Mouse (Mus musculus): ENCODE data around the gene Toe1.

The Toe1 gene

DNA sequence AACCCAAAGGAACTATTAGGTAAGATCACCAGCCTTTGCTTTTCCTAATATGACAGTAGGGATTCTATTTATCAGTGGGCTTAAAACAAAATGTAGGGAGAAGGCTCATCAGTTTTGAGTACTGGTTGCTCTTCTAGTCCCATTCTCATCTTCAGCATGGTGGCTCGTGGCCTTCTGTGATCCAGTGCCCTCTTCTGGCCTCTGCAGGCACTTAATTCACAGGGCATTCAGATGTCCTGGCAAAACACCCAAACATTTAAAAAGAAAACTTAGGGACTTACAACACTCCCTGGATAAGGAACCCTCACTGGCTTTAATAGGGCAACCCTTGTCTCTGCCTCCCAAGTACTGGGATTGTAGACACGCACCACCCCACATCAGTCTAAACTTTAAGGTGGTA is 13.2 kb downstream of the Toe1 start:
- no peak for DNase-seq (ENCODE audit: low spot score in 2 of 2)

DNA sequence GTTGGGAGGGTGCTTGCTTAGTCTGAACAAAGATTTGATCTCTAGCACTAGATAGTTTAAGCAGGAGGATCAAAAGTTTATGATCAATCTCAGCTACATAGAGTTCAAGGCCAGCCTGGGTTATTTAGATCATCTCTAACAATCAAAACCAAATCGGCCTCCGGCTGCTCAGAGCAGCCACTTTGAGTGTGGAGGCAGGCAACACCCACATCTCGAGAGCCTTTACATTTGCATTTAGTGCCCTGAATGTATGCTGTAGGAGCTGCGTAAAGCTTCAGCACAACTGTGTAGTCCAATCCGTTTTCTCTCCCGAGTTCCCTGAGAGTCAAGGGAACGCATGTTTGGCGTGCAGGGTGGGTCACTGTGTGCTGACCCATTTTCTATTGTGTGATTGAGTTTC is 15.0 kb downstream of the Toe1 start:
- no peak for DNase-seq (ENCODE audit: low spot score in 2 of 2)

DNA sequence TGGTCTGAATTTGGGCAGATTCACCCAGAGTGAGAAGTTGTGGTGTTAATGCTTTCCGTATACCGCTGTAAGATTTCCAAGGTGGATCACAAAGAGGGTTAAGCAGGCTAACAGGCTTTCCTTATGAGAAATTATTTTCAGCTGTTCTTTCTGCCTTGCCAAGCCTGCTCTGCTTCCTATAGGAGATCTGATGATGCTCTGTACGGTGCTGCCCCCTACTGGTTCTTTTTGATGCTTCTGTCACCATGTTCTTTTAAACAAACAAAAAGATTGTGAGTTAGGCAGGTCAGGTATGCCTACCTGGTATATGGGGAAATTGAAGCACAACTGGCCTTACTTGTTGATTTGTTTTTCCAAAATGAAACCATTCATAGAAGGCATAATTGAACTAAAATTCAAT is 18.5 kb downstream of the Toe1 start:
- DNase-seq (ENCODE audit: low spot score in 2 of 2): peak; percentile 61 to 80

DNA sequence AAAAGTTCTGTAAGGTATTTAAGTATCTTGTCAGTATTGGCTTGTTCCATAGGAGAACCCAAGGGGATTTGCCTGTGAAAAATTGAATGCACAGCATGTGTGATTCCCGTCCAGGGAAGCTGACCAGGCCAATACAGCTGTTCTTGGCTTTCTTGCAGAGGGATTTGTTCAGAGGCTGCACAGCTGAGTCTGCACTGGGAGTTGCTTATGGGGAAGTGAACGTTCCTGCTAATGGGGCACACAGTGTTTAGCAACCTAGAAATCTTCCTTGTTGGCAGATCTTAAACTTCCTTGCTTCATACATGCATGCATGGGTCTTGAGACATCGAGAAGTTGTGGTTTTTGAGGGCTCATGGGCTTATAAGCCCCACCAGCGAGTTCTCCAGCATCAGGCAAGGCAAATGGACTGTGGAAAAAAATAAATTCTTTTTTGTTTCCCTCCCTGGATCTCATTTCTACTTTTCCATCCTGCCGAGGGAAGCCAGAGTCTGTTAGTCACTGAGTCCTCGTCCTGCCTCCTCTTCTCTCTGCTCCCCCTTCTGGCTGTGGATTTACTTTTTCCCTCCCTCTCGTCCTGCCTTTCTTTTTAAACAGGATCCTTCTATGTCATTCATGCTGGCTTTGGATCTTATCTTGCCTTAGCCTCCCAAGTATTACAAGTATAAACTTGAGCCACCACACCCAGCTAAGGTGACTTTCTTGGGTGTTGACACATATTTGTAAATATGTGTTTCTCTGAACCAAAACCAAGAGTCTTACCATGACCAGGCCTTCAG is 19.3 kb downstream of the Toe1 start:
- DNase-seq (ENCODE audit: low spot score in 2 of 2): no peak

DNA sequence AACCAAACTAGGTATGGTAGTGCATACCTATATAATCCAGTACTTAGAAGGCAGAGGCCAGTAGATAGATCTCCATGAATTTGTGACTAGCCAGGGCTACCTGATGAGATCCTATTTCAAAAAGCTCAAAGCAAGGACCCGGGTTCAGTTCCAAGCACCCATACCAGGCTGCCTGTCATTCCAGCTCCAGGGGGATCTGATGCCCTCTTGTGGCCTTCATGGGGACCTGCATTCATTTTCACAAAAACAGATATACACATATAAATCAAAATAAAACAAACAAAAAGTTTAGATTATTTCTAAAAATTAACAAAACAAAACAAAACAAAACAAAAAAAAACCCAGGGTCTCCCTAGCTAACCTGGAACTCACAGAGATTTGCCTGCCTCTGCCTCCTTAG is 20.9 kb downstream of the Toe1 start:
- DNase-seq (ENCODE audit: low spot score in 2 of 2): no peak

DNA sequence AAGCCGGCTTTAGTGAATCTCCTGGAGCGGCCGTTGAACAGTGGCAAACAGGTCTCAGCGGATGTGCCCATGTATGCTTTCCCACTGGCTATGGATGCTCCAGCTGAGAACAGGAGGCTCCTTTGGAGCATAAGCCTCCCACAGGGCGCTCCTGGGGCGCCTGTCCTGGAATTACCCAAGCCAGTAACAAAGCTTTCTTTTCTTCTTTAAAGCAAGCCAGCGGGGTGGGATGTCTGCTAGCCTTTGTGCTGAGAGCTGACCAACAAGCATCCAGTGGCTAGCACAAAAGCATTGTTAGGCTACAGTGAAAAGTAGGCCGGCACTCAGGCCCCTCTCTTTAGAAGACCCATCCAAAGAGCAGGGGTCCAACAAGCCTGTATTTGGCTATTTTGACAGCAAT is 25.3 kb downstream of the Toe1 start:
- no peak for DNase-seq (ENCODE audit: low spot score in 2 of 2)

DNA sequence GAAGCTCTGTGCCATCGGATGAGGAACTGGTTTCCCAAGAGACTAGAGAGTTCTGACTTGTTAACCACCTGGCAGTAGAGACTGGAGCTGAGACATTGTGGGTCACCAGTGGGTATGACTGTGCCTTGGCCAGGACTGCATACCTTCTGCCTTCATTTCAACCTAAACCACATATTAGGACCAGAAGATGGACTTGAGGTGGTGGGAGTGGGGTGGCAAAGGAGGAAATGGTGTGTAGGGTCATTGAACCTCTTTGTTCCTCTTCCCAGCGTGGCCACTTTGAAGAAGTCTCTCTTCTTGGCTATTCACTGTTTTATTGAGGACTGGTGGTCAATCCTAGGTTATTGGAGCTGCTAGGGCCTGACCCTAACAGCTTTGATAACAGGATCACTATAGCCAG is 26.1 kb downstream of the Toe1 start:
- no peak for DNase-seq (ENCODE audit: low spot score in 2 of 2)

DNA sequence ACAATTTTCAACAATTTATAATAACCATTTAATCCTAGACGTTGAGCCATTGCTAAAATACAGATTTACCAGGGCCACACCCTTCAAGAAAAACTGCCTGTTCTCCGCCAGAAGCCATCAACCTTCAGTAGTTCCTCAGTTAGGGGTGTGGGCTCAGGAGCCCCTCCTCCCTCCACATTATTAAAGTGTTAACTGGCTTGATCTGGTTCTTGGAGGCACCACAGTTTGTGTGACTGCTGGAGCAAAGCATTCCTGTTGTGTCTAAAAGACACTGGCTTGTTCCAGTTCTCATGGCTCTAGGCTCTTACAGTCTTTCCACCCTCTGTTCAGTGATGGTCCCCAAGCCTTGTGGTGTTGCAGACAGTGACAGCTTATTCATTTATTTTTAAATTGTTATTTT is 26.9 kb downstream of the Toe1 start:
- no peak for DNase-seq (ENCODE audit: low spot score in 2 of 2)

DNA sequence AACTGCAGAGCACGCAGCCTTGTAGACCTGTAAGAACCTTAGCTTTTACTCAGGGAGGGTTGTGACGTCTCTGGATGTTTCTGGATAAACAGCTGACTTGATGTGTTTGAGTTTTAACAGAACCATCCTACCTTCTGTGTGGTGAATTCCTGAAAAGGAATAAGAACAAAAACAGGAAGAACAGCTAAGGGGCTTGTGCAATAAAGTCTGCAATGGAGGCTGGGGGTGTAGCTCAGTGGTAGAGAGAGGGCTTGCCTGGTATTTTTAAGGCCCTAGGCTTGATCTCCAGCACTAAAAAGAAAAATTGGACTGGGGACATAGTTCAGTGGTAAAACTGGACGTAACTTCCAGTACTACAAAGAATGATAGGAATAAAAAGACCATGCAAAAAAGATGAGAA is 30.4 kb downstream of the Toe1 start:
- no peak for DNase-seq (ENCODE audit: low spot score in 2 of 2)

DNA sequence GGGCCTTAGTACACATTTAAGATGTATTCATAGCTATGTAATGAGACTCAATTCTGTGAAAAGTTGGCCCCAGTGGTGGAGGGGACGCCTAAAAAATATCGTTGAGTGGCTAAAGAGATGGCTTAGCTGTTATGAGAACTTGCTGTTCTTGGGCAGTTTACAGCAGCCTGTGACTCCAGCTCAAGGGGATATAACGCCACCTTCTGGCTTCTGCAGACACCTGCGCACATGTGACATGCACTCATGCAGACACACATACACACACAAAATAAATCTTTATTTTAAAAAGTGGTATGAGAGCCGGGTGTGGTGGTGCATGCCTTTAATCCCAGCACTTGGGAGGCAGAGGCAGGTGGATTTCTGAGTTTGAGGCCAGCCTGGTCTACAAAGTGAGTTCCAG is 31.0 kb downstream of the Toe1 start:
- DNase-seq (ENCODE audit: low spot score in 2 of 2): no peak

DNA sequence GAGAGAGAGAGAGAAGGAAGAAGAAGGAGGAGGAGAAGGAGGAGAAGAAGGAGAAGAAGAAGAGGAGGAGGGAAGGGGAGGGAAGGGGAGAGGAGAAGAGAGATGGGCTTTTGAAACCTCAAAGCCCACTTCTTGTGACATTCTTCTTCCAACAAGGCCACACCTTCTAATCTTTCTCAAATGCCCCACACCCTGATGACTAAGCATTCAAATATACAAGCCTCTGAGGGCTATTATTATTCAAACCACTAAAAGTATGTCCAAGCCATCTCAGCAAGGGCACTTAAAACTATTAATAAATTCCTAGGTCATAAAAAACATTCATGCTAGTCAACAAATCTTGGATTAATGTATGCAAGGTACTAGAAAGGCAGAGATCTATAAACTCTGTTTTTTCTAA is 38.4 kb downstream of the Toe1 start:
- no peak for DNase-seq (ENCODE audit: low spot score in 2 of 2)

DNA sequence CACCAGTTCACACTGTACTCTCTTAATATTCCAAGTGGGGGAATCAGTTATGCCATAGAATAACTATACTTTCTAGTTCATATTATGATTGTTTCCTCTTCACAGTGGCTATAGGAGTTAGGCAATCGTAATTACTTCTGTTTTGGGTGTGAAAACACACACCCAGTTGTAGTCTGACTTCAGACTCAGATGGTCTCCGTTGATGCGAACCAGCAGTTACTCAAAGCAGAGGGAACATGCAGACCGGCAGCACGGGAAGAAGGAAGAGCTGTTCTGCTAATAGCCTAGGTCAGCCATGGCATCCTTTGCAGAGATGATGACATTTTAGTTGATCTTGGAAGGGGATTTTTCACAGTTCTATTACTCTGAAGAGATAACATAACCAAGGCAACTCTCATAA is 38.9 kb downstream of the Toe1 start:
- no peak for DNase-seq (ENCODE audit: low spot score in 2 of 2)

DNA sequence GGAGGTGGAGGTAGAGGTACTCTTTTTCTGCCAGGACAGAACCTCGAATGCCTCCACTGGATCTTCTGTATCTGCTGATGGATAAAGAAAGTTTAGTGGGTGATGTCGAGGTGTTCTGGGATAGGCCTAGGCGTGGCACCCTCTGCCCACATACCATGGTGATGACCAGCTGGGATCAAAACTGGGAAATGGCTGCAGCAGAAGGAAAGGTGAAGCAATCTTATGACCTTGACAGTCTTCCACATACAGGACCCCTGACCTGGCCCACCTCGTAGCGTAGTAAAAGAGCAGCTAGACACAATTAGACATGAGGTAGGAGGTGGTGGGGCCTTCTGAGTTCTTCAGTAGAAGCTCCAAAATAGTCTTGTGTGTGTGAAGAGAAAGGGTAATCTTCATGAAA is 43.4 kb downstream of the Toe1 start:
- no peak for DNase-seq (ENCODE audit: low spot score in 2 of 2)

DNA sequence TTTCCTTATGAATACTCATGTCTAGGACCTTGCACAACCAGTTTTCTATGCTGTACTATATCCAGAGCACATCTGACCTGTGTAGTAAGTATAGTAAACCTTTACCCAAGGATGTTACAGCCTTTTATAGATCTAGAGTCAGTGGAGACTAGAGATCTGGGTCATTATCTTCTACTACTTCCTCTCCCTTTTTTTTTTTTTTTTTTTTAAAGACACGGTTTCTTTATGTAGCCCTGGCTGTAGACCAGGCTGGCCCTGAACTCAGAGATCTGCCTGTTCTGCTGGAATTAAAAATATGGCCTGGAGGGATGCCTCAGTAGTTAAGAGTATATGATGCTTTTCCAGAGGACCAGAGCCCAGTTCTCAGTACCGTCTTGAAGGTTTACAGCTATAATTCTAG is 45.5 kb downstream of the Toe1 start:
- DNase-seq (ENCODE audit: low spot score in 2 of 2): no peak

DNA sequence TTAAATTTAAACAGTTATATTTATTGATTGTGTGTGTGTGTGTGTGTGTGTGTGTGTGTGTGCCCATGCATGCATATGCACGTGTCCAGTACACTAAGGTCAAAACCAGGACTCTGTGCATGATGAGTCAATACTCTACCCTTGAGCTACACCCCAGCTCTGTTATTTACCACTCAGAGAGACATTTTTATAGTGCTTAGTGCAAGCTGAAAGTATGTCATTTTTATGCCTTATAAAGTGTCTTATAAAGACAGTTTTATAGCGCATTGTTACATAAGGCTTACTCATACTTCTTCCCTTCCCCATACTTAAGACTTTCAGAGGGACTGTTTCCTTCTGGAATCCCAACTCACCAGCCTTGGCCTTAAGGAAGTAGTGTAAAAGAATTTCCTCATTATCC is 57.7 kb downstream of the Toe1 start:
- DNase-seq (ENCODE audit: low spot score in 2 of 2): no peak
